Mouse (Mus musculus): ENCODE data around the gene Gm3752.
"Not testable (repeated sequence)": the region's sequence is repeated elsewhere in the genome, so short reads cannot be mapped to it uniquely, and the experiment has no call there.

Gm3752 gene

DNA sequence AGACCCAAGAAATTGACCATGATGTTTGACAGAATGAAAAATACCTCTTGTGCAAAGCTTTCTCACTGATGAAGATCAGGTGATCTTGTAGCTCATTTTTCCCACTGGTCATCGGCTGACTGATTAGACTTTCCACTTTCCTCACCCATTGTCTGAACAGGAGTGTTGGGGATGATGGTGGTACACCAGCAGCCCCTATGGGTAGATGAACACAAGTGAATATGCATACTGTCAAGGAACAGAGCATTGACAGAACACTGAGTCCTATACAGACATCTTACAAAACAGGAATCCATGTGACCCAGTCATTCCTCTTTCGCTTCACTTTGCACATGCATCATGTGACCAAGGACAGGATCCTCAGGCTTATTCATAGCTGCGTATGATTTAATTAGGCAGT lies at the start of gene Gm3752:
Gene Gm3752, minus strand, starts transcription at position 101 of the 400 bp plus-strand sequence.
- DNase-seq (ENCODE audit: low read depth, low spot score), result not testable (repeated sequence)

DNA sequence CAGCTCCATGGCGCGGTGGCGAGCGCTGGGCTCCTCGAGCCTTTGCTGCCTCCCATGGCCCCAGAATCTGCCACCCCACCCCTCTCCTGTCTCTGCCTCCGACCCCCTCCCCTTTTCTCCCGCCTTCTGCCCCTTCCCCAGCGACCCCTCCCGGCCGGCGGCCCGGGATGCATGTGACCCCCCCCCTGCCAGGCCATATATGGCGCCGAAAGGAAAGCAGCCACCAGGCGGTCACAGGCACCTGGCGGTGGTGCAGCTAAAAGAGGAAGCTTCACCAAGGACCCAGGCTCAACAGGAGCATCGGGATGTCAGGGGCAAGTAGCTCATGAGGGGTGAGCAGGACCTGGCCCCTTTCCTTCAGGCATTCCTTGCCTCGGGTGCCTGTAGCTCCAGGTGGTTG lies 5.2 kb upstream of the Gm3752 start:
- DNase-seq (ENCODE audit: low read depth, low spot score), result not testable (repeated sequence)

DNA sequence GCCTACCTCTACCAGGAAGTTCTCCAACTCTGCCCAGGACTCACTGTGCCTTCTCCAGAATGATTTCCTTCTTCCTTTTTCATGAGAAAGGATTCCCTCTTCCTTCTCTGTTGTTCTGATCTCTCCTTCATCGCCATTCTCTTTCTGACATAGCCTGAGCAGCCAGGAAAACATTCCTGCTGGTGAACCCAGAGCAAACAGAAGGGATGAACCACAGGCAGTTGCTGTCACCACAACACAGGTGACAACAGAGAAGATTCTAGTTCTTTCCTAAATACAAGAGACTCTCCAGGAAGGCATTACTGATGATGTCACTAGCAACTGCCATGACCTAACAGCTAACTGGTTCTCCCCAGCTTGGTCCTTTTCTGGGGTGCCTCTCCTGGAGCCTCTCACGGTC lies 32.7 kb downstream of the Gm3752 start, which contains the start of gene Gm3755:
Gene Gm3755, minus strand, starts transcription at position 101 of the 400 bp plus-strand sequence.
- not testable (repeated sequence) for DNase-seq (ENCODE audit: low read depth, low spot score)

DNA sequence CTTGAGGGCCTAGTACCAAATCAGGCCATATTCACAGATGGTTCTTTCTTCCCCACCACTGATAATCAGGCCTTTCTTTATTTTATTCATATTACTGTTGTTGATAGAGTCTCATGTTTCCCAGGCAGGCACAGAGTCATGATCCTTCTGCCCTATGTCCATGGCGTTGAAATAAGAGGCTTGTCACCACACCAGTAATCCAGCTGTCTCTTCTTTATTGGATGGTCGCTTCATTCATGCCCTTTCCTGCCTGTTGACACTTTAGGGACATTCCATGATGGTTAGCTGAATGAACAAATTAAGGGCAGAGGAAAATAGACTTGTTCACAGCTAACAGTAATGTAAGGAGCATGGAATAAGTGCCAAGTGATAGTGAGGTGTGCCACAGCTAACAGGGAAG lies 61.1 kb downstream of the Gm3752 start:
- DNase-seq (ENCODE audit: low read depth, low spot score), result not testable (repeated sequence)

Data from forelimb bud, embryonic 11.5 days (tissue).